Mouse (Mus musculus): ENCODE measurements around the gene Mfsd9. TPM values are rescaled to one million over a fixed set of nuclear protein-coding genes. Genes with fewer than 3 reads are reported as not detected.

The Mfsd9 gene
- polyA plus RNA-seq, 1 experiment from 2014 or later = 2.8 TPM

DNA sequence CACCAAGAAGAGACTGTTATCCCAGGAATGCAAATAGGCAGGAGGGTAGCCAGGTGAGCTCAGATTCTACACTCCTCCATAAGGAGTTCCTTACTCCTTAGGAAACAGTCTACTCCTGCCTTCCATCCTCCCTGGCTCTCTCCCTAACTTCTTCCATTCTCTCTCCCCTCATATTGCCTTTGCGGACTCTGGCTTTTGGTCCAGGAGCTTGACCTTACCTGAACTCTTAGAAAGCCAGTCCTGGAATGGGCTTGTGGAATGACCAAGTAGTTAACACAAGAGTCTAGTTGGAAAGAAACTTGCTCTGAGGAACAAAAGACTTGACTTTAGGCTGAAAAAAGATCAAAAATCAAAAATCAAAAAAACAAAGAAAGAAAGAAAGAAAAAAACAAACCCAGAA lies 61.9 kb downstream of the Mfsd9 start:
- Histone ChIP-seq H3K36me3 (no peaks in the 10 kb centered on the region), H3K4me3 (no peak overlapping the region), H3K9me3 (replicated peaks) (no peaks in the 10 kb centered on the region), H3K27ac (replicated peaks) (no peak overlapping the region), H3K27me3 (ENCODE audit: low read depth, poor library complexity, severe bottlenecking) (no peaks in the 10 kb centered on the region), H3K4me1 (no peaks in the 10 kb centered on the region)
- DNase-seq (ENCODE audit: low spot score) = no peak
- 97% methylated on average over 1 of the region's 1 CpGs for WGBS

DNA sequence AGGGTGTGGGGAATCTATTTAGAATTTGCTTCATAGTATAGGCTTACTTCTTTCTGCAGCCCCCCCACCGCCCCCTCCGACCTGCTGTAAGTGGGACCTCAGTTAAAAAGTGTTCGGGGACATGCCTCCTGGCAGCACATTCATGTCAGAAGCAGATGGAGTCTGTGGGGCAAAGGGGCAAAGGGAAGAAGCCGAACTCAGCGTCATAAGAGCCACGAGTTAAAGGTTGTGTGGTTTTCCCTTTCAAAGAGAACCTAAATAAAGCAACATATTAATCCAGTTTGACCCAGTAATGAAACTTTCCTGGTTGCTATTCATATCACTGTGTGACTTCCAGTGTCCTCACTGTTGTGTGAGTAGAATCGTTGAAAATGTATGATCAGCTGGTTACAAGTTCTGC lies 63.1 kb downstream of the Mfsd9 start:
- Histone ChIP-seq H3K27me3 (ENCODE audit: low read depth, poor library complexity, severe bottlenecking) (no peaks in the 10 kb centered on the region), H3K27ac (replicated peaks) (no peak overlapping the region), H3K4me3 (no peak overlapping the region), H3K9me3 (replicated peaks) (no peaks in the 10 kb centered on the region), H3K36me3 (no peaks in the 10 kb centered on the region), H3K4me1 (no peaks in the 10 kb centered on the region)
- WGBS = 87% methylated on average over 7 of the region's 7 CpGs
- no peak for DNase-seq (ENCODE audit: low spot score)

DNA sequence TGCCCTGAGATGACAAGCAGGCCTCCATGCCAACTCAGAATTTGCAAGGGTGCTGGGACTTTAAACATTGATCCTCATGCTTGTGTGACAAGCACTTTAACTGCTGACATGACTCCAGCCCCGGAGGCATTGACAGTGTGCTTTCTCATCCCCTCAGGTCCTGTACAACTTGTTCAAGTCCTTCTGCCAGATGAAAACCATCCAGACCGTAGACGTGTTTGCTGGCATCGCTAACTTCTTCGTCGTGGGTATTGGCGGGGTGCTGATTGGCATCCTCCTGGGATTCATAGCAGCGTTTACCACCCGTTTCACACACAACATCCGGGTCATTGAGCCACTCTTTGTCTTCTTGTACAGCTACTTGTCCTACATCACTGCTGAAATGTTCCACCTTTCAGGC lies 64.4 kb downstream of the Mfsd9 start:
- no peak for DNase-seq (ENCODE audit: low spot score)
- Histone ChIP-seq H3K36me3 (no peaks in the 10 kb centered on the region), H3K4me3 (no peak overlapping the region), H3K27me3 (ENCODE audit: low read depth, poor library complexity, severe bottlenecking) (no peaks in the 10 kb centered on the region), H3K27ac (replicated peaks) (no peak overlapping the region), H3K9me3 (replicated peaks) (no peaks in the 10 kb centered on the region), H3K4me1 (no peaks in the 10 kb centered on the region)
- 95% methylated on average over 10 of the region's 10 CpGs for WGBS

Other genes starting within 250 kb of the Mfsd9 start
- gene Slc9a4, start 210.6 kb downstream of the Mfsd9 start, polyA plus RNA-seq (2016; fragmentation: Nextera tagmentation; extraction: Ambion mirVana) = not detected in 2 replicates
- 0.02 and 0.11 TPM in 2 replicates for gene Slc9a2, start 110.1 kb downstream of the Mfsd9 start, polyA plus RNA-seq (2016; fragmentation: Nextera tagmentation; extraction: Ambion mirVana)
- gene Tmem182, start 14.9 kb upstream of the Mfsd9 start, polyA plus RNA-seq (2016; fragmentation: Nextera tagmentation; extraction: Ambion mirVana) = not detected in 2 replicates